Mouse (Mus musculus) bone marrow macrophage, adult 2 months (primary cell): Measurements from ENCODE around the gene Tifa. TPM values are rescaled to one million over a fixed set of nuclear protein-coding genes. Genes with fewer than 3 reads are reported as not detected.

Experiments used
- H3K27ac ChIP-seq: 2 replicates; pipeline ENCODE4 v1.5.1; 2012; ENCODE audit warnings: low read depth, low read length; ENCODE audit not compliant: insufficient read depth
- H3K4me1 ChIP-seq: 2 replicates; pipeline ENCODE4 v1.6.1; 2012; ENCODE audit warnings: low read length; ENCODE audit not compliant: control insufficient read depth, insufficient read depth
- H3K4me3 ChIP-seq: 2 replicates; pipeline ENCODE4 v1.5.1; 2012; ENCODE audit warnings: mild to moderate bottlenecking, low read length, moderate library complexity; ENCODE audit not compliant: insufficient read depth
- CTCF ChIP-seq: IDR thresholded peaks from 2 replicates; pipeline ENCODE4 v1.5.1; 2012; ENCODE audit warnings: low read depth, mild to moderate bottlenecking, low read length, moderate library complexity
- POLR2A ChIP-seq: IDR thresholded peaks from 2 replicates; pipeline ENCODE4 v1.6.1; 2012; ENCODE audit warnings: mild to moderate bottlenecking, low read depth, low read length, borderline replicate concordance
- polyA plus RNA-seq: library from polyadenylated mRNA; stranded (reverse); fragments of >200 nt; gene quantifications from 2 replicates; pipeline ENCODE4 v1.2.4, GENCODE M21; 2012; ENCODE audit not compliant: missing spikeins, insufficient read depth, insufficient read length

Tifa gene
- polyA plus RNA-seq, 1 experiment, result 97.9 TPM

GRCm38 (mm10) chr3:127881684-127882083, 92.1 kb downstream of the Tifa start:
- Histone ChIP-seq H3K4me1 (peaks cover 20% of the 10 kb centered on the region), H3K4me3 (no peak overlapping the region), H3K27ac (peak overlapping the region; percentile 5; the same call in 1 of the 2 replicates)
- TF ChIP-seq POLR2A, result no peak
- no peak for TF ChIP-seq CTCF

Other genes with a start within 250 kb of the Tifa start
- 34.0 and 36.3 TPM in 2 replicates for gene Larp7, start 236.5 kb upstream of the Tifa start, polyA plus RNA-seq
- 3.5 and 5.0 TPM in 2 replicates for gene Zgrf1, start 236.3 kb upstream of the Tifa start, polyA plus RNA-seq
- not detected in 2 replicates for gene Neurog2, start 156.7 kb upstream of the Tifa start, polyA plus RNA-seq
- 29.9 and 35.4 TPM in 2 replicates for gene Alpk1, start 9.3 kb upstream of the Tifa start, polyA plus RNA-seq
- gene Ap1ar, start 47.7 kb downstream of the Tifa start, polyA plus RNA-seq, result 28.0 and 28.4 TPM in 2 replicates
- gene Fam241a, start 106.5 kb downstream of the Tifa start, polyA plus RNA-seq, result 23.7 and 25.2 TPM in 2 replicates